Mouse (Mus musculus) erythroid progenitor cell, adult 5-6 weeks (primary cell): ENCODE data around the gene Tmem229b. TPM values are rescaled to one million over a fixed set of nuclear protein-coding genes. Genes with fewer than 3 reads are reported as not detected.
"Not testable (repeated sequence)": the region's sequence is repeated elsewhere in the genome, so short reads cannot be mapped to it uniquely, and the experiment has no call there.

Source experiments
- ATAC-seq: replicated peaks from 2 replicates; pipeline ENCODE4 v1.8.0; 2016; ENCODE audit warnings: moderate number of reproducible peaks, mild to moderate bottlenecking, moderate TSS enrichment, inconsistent platforms; ENCODE audit not compliant: poor library complexity, low FRiP score, severe bottlenecking
- total RNA-seq, 2 experiments: library from RNA; stranded (forward) in 1 of 2; stranded (reverse) in 1 of 2; fragments of 150-400 nt in 1 of 2; fragments of 186-747, 209-891 nt in 1 of 2; gene quantifications; 2 replicates each; pipeline versions ENCODE4 v1.2.3 to v1.2.4; 2015 to 2017; ENCODE audit warnings: low replicate concordance in 2 of 2

The Tmem229b gene
- total RNA-seq (2015; ENCODE audit: low replicate concordance): 10.1 and 13.0 TPM in 2 replicates
- 3.9 and 4.5 TPM in 2 replicates for total RNA-seq (2017; ENCODE audit: low replicate concordance)

DNA sequence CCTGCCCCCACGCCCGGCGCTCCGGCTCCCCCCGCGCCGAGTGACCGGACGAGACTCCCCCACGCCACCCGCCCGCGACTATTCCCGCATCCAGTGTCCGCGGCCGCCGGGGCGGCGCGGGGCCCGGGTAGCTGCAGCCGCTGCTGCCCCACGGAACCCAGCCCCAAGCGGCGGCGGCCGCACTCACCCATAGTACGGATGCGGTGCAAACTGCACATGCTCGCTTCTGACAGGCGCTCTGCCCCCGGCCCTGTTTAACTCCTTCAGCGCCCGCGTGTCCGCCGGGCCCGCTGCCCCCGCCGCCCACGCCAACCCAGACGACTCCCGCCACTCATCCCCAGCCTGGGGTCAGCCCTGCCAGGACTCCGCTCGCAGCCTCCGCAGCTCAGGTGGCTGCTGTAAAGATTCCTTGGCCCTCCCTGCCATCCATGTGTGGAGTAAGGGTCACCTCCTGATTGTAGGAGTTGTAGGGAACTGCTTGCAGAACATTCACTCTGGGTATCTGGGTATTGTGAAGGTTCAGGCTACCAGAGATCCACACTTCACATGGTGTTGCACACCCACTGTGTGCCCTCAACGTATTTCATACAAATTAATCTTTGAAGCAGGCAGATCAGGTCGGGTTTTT lies at the start of gene Tmem229b:
Gene Tmem229b (minus strand): TSS at position 502 of the 628 bp plus-strand sequence.
- ATAC-seq: 0 out of 2 replicates have a peak, but pooled peaks have one; percentile 23

DNA sequence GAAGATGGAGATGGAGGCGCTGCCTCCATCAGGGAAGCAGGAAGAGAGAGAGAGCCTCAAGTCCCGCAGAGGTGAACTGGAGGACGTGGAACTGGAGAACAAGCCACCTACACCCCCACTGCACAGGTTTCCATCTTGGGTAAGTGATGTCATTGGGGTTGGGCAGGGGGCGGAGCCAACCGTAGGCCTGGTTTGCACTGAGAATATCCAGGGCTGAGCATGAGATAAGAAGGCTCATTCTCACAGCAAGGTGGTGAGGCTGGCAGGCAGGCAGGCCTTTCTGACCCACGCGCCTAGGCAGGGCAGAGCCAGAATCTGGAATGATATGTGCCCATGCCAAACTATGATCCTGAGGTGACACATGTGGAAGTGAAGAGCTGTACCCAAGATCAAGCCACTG lies 47.8 kb upstream of the Tmem229b start:
- ATAC-seq: 0 out of 2 replicates have a peak, but pooled peaks have one; percentile 51

DNA sequence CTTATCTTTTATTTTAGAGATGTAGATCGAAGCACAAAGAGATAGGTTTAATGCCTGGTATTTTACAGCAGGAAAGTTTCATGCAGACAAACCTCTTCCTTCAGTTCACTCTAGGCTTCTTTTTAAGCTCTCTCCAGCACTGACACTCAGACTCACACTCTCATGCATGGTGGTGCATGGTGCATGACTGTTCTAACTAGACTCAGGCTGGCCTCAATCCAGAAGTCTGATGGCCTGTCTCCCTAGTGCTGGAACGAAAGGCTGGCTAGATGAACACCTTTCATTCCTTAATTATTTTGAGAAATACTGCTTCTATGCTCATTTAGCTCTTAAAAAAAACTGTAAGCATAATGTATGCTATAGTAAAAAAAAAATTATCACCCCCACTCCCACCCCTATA lies 44.6 kb upstream of the Tmem229b start:
- ATAC-seq: no peak

DNA sequence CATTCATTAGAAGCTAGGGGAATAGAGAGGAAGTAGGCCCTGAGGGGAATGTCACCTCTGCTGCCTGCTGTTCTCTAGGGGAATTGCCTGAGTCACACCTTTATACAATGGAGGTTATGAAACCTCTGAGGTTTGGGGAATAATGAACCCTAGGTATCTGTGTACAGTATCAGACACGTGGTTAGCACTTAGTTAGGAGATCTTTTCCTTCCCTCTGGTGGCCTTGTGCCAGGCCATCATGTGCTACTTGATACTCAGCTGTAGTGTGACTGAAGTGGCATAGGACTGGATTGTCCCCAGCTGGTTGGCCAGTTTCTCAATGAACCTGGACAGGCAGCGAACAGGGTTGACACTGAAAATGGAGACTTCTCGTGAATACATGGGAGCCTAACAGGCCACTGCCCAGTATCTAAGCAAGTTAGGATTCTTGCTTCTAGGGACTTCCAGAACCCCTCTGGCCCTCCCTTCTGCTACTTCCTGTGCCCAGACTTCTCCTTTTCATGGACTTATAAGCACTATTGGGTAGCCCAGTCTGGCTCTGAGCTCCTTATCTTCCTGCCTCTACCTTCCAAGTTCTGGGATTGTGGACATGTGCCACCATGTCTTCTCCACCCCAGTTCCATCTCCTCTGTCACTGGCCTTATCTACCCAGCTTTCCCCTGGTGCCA lies 43.3 kb upstream of the Tmem229b start:
- ATAC-seq: no peak

DNA sequence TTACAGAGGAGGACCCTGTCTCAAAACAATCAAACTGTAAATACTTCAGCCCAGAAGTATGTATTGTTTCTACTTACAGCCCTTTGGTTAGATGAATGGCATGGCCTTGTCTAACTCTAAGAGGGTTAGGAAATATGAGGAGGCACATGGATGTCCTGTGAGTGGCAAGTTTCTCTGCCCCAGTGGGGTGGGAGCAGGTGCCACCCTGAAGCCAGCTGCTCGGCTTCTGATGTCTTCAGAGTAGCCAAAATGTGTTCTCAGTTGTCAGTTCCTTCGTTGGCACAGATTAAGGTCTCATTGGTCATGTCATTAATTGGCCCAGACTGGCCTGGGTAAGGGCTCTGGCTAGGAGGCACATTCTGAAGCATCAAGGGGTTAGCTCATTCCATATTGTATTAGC lies 42.4 kb upstream of the Tmem229b start:
- ATAC-seq: no peak

DNA sequence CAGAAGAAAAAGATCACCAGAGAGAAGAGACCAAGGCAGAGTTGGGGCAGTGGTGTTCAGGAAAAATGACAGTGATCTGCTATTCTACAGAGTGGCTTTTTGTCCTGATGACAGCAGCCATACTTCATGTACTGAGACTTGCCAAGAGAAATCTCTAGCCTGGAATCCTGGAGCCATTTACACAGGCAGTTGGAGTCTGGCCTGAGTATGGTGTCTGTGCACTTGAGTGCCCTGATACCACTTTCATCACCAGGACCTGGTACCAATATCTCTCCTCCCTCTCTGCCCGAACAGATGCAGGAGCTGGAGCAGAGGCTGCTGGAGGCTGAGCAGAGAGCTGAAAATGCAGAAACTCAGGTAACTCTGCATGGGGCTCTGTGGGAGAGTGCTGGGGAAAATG lies 41.5 kb upstream of the Tmem229b start:
- ATAC-seq: no peak

DNA sequence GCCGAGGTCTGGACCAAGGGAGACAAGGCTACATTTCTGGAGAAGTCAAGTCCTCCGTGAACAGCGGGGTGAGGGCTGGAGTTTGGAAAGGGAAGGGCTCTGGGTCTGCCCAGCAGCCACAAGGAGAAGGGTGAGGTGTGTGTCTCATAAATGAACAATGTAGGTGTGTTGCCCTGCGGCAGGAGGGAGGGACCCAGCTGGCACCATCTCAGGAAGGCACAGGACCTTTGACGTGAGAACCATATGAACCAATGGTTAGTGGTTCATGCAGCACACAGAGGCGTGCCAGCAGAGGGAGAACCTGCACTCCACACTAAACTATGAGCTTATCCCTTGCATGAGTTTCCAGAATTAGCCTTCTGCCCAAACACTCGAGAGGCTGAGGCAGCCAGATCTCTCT lies 39.8 kb upstream of the Tmem229b start:
- ATAC-seq: no peak

DNA sequence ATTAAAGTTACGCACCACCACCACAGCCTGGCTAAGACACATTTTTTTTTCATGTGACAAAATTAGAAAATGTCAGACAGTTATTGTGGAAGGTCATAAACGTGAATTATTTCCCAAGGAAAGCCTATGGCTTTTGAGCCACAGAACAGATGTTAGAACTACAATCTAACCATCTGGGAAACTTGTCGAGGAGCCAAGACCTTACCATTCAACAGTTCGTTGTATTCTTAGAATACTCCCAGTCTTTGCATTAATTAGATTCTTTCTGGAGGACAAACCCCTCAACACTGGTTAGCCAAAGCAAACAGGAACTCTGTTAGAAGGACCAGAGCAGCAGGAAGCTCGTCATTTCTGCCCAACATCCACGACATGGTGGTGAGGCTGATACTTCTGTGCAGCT lies 38.7 kb upstream of the Tmem229b start:
- no peak for ATAC-seq

DNA sequence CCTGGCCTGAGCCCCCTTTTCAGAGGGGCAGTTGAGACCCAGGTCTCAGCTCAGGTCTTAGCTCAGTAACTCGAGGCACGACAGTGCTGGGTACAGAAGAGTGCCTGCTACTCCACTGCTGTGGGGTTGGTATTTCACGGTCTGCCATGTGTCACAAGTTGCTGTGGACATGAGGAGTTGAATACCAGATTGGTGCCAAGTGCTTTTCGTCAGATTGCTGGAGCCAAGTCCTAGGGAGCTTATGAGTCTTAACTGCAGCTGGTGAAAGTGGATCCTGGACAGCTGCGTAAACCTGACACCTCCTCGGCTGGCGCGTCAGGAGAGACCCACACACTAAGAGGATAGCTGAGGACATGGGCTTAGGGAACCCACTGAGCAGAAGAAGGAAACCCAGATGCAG lies 37.2 kb upstream of the Tmem229b start:
- ATAC-seq: no peak

DNA sequence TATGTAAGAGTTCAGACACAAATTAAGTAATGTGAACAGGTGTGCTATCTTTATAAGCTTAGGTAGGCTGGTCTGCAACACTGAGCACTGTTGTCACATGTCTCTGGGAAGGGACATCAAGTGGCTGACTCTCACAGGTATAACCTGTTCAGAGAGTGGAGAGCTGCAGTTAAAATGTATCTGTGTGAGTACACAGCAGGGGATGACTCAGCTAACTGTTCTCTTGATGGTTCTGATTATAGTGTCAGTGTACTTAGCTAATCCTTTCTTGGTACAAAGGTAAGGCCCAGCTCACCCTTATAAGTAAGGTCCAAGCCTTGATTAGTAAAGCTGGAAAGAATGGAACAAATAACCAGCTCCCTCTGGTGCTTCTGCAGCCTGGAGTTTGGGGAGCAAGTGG lies 34.0 kb upstream of the Tmem229b start:
- no peak for ATAC-seq

DNA sequence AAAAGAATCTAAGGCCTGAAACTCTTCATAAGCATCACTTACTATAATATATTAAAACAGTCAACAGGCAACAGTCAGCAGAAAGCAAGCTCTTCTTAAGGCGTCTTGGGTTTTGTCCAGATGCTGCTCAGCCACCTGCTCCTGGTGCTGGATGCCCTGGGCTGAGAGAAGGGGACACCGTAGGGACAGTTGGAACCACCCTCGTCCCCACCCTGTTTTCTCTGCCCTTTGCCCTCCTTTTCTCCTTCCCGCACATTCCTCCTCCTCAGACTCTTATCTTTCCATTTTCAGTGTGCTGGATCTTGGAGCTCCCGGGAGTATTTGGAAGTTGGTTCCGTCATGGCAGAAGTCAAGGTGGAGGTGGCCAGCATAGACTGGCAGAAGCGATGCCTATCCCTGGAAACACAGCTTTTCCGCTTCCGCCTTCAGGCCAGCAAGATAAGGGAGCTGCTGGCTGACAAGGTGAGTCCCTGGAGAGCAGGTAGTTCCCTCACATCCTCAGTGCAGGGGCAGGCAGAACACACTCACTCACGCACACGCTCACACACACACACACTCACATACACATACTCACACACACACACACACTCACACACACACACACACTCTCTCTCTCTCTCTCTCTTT lies 32.9 kb upstream of the Tmem229b start:
- ATAC-seq: no peak

DNA sequence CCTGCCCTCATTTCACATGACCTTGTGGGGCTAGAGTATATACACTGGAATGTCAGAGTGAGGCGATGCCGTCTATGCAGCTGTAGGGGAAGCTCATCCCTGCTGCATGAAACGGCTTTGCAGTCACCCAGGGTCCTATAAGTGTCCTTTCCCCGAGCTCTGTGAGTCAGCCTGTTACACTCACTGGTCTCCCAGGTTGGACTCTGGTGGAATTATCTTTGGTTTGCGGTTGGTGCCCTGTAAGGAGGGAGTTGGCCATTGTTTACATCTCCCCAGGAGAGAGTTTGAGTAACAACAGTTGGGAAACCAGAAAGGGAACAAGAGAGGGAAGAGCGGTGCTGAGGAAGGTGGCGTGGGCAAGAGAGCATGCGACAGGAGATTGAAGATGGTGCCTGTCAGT lies 32.3 kb upstream of the Tmem229b start:
- ATAC-seq: no peak

DNA sequence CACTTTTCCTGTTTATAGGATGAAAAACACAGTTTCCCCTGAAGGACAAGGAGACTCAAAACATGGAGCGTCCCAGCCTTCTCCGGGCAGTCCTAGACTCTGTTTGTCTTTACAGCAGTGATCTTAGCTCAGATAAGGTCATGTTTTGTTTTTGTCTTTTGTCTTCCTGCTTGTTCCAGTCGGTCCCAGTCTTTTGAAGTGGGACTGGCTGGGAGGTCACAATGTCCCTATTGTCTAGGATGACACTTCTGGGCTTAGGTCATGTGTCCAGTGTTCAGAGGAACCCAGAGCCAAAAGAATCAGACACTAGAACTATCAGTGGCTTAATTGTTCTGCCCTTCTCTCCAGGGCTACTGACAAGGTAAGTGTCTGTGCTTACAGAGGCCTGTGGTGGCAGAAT lies 27.9 kb upstream of the Tmem229b start:
- ATAC-seq: no peak

DNA sequence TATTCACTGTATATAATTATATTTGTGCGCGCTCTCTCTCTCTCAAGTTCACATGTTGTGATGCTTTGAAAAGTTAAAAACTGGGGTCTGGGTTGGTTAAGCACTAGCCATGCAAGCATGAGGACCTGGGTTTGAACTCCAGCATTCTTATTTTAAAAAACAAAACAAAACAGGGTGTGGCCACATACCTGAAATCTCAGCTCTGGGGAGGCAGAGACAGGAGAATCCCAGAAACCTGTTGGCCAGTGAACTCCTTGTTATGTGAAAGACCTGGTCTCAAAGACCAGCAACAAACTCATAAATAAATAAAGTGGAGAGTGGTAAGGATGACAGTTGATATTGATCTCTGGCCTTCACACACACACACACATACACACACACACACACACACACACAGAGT lies 26.9 kb upstream of the Tmem229b start:
- ATAC-seq: no peak

DNA sequence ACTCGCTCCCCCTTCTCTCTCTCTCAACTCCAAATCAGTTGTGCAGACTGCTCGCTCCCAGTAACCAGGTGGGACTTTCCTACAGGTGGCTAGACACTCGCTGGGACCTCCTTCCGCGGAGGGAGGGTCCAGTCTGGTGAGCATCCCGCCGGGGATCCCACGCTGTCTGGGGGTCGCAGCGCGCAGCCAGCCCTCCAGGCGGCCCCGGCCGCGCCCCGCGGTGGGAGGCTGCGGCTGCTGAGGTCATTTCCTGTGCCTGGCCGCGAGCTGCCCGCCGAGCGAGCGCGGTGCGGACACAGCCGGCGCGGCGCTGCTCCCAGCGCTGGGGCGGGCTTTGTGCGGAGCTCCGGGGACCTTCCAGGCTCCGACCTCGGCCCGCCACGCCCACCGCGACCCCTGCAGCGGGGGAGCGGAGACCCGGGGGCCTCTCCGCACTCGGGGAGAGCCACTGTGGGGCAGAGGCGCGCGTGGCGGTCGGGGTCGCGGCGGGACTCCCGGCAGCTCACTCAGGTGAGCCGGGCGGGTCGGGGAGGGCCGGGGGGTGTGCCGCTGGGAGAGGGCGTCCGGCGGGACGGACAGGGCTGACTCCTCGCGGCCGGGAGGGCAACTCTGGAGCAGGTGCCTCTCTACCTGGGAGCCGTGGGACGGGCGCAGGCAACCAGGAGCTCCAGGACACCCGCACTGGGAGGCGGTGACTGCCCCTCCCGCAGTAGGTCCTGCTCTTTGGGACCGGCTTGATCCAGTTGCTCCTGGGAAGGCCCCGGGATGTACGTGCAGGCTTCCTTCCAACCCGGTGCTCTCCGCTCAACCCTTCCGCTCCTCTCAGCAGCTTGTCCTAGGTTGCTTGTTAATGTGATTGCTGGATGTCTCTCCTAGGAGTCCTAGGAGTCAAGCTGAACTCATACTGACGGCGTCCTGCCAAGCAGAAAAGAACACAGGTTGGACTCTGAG lies 21.8 kb upstream of the Tmem229b start, which contains the start of gene Plekhh1:
Gene Plekhh1 (plus strand): TSS at position 253 of the 951 bp plus-strand sequence.
- no peak for ATAC-seq

DNA sequence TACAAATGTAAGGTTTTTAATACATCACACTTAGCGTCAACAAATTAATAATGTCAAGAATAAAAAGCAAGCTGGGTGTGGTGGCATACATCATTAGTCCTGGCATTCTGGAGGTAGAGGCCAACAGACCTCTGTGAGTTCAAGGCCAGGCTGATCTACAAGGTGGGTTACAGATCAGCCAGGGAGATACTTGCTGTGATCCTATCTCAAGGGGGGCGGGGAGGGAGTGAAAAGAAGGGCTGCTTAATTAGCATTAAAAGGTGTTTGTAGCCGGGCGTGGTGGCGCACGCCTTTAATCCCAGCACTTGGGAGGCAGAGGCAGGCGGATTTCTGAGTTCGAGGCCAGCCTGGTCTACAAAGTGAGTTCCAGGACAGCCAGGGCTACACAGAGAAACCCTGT lies 20.1 kb upstream of the Tmem229b start:
- ATAC-seq: not testable (repeated sequence)

DNA sequence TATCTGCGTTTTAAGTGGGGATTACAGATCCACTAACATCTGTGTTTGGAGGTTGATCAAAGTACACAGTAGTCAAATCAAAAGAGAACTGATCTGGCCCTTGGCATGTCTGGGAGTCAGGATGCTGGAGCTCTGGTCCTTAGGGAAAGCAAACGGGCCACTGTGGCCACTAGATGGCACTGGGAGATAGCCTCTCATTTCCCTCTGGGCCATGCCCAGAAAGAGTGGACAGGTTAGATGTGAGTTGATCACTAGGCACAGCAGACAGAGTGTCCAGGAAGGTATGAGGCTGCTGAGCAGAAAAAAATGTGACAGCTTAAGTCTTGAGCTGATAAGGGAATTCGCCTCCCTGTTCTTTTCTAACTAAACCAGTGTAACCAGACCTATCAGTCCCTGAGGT lies 15.5 kb upstream of the Tmem229b start:
- no peak for ATAC-seq

DNA sequence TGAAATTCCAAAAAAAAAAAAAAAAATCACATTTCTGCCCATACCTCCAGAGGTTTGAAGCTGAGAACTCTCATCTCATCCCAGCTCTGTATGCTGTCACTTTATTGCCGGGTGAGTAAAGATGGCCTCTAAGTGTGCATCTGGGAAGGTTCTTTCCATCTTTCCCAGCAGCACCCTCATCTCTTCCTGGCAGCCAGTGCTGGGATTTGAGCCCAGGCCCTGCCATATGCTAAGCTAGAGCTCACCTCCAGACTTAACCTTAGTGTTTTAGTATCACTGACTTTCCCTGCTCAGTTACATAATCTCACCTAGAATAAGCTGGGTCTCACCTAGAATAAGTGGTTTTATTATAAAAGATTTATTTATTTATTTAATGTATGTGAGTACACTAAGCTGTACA lies 14.5 kb upstream of the Tmem229b start:
- ATAC-seq: no peak

DNA sequence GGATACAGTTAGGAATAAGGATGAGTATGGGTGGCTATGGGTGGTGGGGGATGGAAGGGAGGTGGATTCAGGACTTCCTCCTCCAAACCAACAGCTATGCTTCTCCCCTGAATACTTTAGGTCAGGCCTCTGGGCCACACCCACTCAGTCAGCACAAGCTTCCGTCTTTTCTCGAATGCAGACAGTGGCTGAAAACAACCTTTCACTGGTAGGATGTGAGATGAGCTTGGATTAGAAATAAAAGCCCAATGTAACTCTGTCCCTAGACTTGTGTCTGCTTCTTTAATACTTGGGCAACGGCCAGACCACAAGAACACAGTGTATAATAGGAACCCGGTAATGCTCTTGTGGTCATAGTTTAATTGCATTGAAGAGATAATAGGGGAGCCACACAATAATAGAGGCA lies 10.6 kb upstream of the Tmem229b start:
- no peak for ATAC-seq

DNA sequence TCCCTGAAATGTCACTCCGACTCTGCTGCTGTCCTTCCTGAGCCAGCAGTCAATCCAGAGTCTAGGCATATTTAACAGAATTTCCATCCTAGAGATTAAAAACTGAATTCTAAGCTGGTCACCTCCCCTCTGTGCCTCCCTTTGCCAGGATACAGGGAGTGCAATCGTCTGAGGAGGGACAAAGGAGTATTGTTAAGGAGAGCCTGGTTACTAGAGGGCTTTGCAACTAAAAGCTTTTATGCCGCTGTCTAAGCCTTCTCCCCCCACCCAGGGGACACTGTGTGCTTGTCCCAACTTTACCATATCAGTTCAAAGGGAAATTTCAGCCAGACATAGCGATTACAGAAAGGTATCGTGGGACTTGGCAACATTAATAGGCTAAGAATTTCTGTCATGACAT lies 8.7 kb upstream of the Tmem229b start:
- ATAC-seq: no peak
